Mouse (Mus musculus) lung, postnatal 0 days (tissue): ENCODE results near the gene Pelp1.

Source experiments
- CTCF ChIP-seq: IDR thresholded peaks from 2 replicates; pipeline ENCODE4 v1.5.1; 2016; ENCODE audit warnings: antibody characterized with exemption, mild to moderate bottlenecking
- EP300 ChIP-seq: IDR thresholded peaks from 2 replicates; pipeline ENCODE4 v1.6.1; 2016; ENCODE audit warnings: antibody characterized with exemption, mild to moderate bottlenecking, control low read depth

GRCm38 (mm10) chr11:70435476-70435875 is 25.6 kb upstream of the Pelp1 start:
- TF ChIP-seq CTCF, result no peak
- TF ChIP-seq EP300, result no peak
